Comparison of ENCODE assay signal across 9 mouse cellular contexts in the genomic region with DNA sequence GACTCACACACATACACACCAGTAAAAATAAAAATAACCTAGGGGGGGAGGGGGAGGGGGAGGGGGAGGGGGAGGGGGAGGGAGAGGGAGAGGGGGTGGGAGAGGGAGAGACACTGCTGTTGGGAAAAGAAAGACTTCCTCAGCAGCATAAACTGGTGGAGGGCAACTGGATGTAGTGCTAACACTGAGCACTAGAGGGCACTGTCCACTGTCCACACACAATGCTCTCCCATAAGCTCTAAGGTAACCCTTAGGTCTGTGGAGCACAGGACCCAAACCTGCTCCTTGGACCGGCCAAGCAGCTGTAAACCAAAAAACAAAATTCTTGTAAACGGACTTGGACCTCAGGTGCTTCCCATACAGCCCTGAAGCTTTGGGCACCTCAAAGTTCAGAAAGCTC. TPM values are rescaled to one million over a fixed set of nuclear protein-coding genes. Genes with fewer than 3 reads are reported as not detected.
DNase-seq lines count a peak whose midpoint lies in the region; ATAC-seq and TF ChIP-seq lines count a peak whose summit lies in the region.
"Had no signal": no experiment of that assay in that cellular context is flagged by ENCODE, and none has a peak within 500 bp of the region (broad histone marks: within the 10 kb centered on the region; RNA-seq: fewer than 3 reads in every experiment).

No protein-coding gene starts in this region.

- no peaks in the 10 kb centered on the region for H3K79me2 ChIP-seq in liver, adult 2 months (ENCODE audit: control insufficient read depth, insufficient read depth, low read length)

- no peaks in the 10 kb centered on the region for H3K9me3 ChIP-seq in neural tube, embryonic 15.5 days (replicated peaks)

- peak; percentile 84 for TF ChIP-seq CTCF in liver, adult 2 months (IDR thresholded peaks at IDR 0.05; ENCODE audit: low read depth, low read length)

- H3K4me1 ChIP-seq in neural tube, embryonic 15.5 days, result no peaks in the 10 kb centered on the region
- no peaks in the 10 kb centered on the region for H3K4me1 ChIP-seq in liver, adult 2 months (ENCODE audit: control insufficient read depth, insufficient read depth, low read length)

- no peak overlapping the region for H3K4me3 ChIP-seq in neural tube, embryonic 15.5 days (replicated peaks)
- no peak overlapping the region for H3K4me3 ChIP-seq in liver, adult 2 months (ENCODE audit: insufficient read depth, low read depth, low read length)

- ATAC-seq in neural tube, embryonic 15.5 days (ENCODE audit: low FRiP score), result no peak
- ATAC-seq in granulocyte monocyte progenitor cell, adult 5-6 weeks (replicated peaks; ENCODE audit: poor library complexity, severe bottlenecking), result peak; percentile 85

- DNase-seq in adrenal gland, adult 18-20 months (ENCODE audit: low spot score in 2 of 2), result peak; percentile 61 to 70
- no peak for DNase-seq in adrenal gland, postnatal 4 days (ENCODE audit: low spot score in 2 of 2)
- peak; percentile 80 for DNase-seq in neural tube, embryonic 10.5 days (ENCODE audit: extremely low spot score, low spot score)
- peak; percentile 66 for DNase-seq in c-Kit-positive CD71-negative TER-119-negative erythroid progenitor cells, embryonic 14.5 days (ENCODE audit: low read depth)
- DNase-seq in liver, adult 2 months (ENCODE audit: extremely low read depth, low read depth, low spot score), result peak; percentile 54
- DNase-seq in retina, postnatal 7 days (ENCODE audit: low read depth, low spot score), result peak; percentile 57

- no peak overlapping the region for H3K4me2 ChIP-seq in neural tube, embryonic 15.5 days

- no peak overlapping the region for H3K9ac ChIP-seq in neural tube, embryonic 15.5 days (replicated peaks)
- H3K9ac ChIP-seq in liver, adult 2 months (ENCODE audit: low read depth, low read length), result no peak overlapping the region

- no peaks in the 10 kb centered on the region for H3K36me3 ChIP-seq in neural tube, embryonic 15.5 days
- no peaks in the 10 kb centered on the region for H3K36me3 ChIP-seq in liver, adult 2 months (ENCODE audit: control insufficient read depth, insufficient read depth, low read length)

- H3K27me3 ChIP-seq in neural tube, embryonic 15.5 days (replicated peaks), result no peaks in the 10 kb centered on the region
- H3K27me3 ChIP-seq in liver, adult 2 months (ENCODE audit: control insufficient read depth, insufficient read depth, low read length), result no peaks in the 10 kb centered on the region

- no peak overlapping the region for H3K27ac ChIP-seq in neural tube, embryonic 15.5 days (replicated peaks)
- H3K27ac ChIP-seq in liver, adult 2 months (replicated peaks; ENCODE audit: insufficient read depth, low read depth, low read length), result no peak overlapping the region
- H3K27ac ChIP-seq: macrophage had no signal

- no peak for TF ChIP-seq POLR2A in liver, adult 2 months (IDR thresholded peaks at IDR 0.05; ENCODE audit: extremely low read depth, insufficient read depth, low read length)

- 21% methylated on average over 2 of the region's 2 CpGs for WGBS in neural tube, embryonic 15.5 days
- 5% methylated on average over 2 of the region's 2 CpGs for WGBS in liver, adult 2 months

RNA-seq across cellular contexts. Expression of a gene that starts 1.0 kb away (rescaled TPM):
- total RNA-seq in adrenal gland, adult 18-20 months (2021), result not detected
- total RNA-seq in adrenal gland, postnatal 4 days (2021), result under 1 TPM in 1 of 2 experiments, not detected in 1; 0.37 TPM
- not detected in 2 replicates for polyA plus RNA-seq in neural tube, embryonic 15.5 days (2015; fragmentation: Nextera tagmentation; extraction: Ambion mirVana)
- not detected in 2 replicates for total RNA-seq in granulocyte monocyte progenitor cell, adult 5-6 weeks (2014; fragmentation: Nextera tagmentation)
- not detected in 2 replicates for total RNA-seq in granulocyte monocyte progenitor cell, adult 5-6 weeks (2017)
- not detected in 2 replicates for total RNA-seq in liver, adult 2 months (2014; rRNA removed)
- not detected in 2 replicates for polyA plus RNA-seq in liver, adult 2 months (2012; rRNA removed)
- polyA plus RNA-seq: macrophage had no signal

RNA-seq across cellular contexts. Expression of a gene that starts 11.9 kb away (rescaled TPM):
- under 1 TPM; 0.86 to 0.93 TPM for total RNA-seq in adrenal gland, adult 18-20 months (2021)
- 1 to 10 TPM; 2.8 to 5.2 TPM for total RNA-seq in adrenal gland, postnatal 4 days (2021)
- polyA plus RNA-seq in neural tube, embryonic 15.5 days (2015; fragmentation: Nextera tagmentation; extraction: Ambion mirVana), result 0.92 and 3.9 TPM in 2 replicates
- 52.9 and 54.1 TPM in 2 replicates for total RNA-seq in granulocyte monocyte progenitor cell, adult 5-6 weeks (2014; fragmentation: Nextera tagmentation)
- 23.8 and 31.5 TPM in 2 replicates for total RNA-seq in granulocyte monocyte progenitor cell, adult 5-6 weeks (2017)
- total RNA-seq in liver, adult 2 months (2014; rRNA removed), result 2.1 and 4.6 TPM in 2 replicates
- polyA plus RNA-seq in liver, adult 2 months (2012; rRNA removed), result 1.4 and 3.8 TPM in 2 replicates

RNA-seq across cellular contexts. Expression of a gene that starts 26.2 kb away (rescaled TPM):
- total RNA-seq in adrenal gland, adult 18-20 months (2021), result under 1 TPM; 0.10 to 0.13 TPM
- total RNA-seq in adrenal gland, postnatal 4 days (2021), result under 1 TPM; 0.25 to 0.34 TPM
- polyA plus RNA-seq in neural tube, embryonic 15.5 days (2015; fragmentation: Nextera tagmentation; extraction: Ambion mirVana), result 0.15 and 0.29 TPM in 2 replicates
- total RNA-seq in granulocyte monocyte progenitor cell, adult 5-6 weeks (2014; fragmentation: Nextera tagmentation), result 1.0 and 2.1 TPM in 2 replicates
- 1.4 and 1.9 TPM in 2 replicates for total RNA-seq in granulocyte monocyte progenitor cell, adult 5-6 weeks (2017)
- not detected in 2 replicates for total RNA-seq in liver, adult 2 months (2014; rRNA removed)
- not detected in 2 replicates for polyA plus RNA-seq in liver, adult 2 months (2012; rRNA removed)

RNA-seq across cellular contexts. Expression of a gene that starts 29.9 kb away (rescaled TPM):
- total RNA-seq in adrenal gland, adult 18-20 months (2021), result 10 to 100 TPM; 47.4 to 63.7 TPM
- 100 to 1,000 TPM; 104 to 117 TPM for total RNA-seq in adrenal gland, postnatal 4 days (2021)
- polyA plus RNA-seq in neural tube, embryonic 15.5 days (2015; fragmentation: Nextera tagmentation; extraction: Ambion mirVana), result 14.2 and 29.1 TPM in 2 replicates
- 76.4 and 91.7 TPM in 2 replicates for total RNA-seq in granulocyte monocyte progenitor cell, adult 5-6 weeks (2014; fragmentation: Nextera tagmentation)
- 200 and 221 TPM in 2 replicates for total RNA-seq in granulocyte monocyte progenitor cell, adult 5-6 weeks (2017)
- total RNA-seq in liver, adult 2 months (2014; rRNA removed), result 70.1 and 70.3 TPM in 2 replicates
- 67.3 and 84.8 TPM in 2 replicates for polyA plus RNA-seq in liver, adult 2 months (2012; rRNA removed)

RNA-seq across cellular contexts. Expression of a gene that starts 46.7 kb away (rescaled TPM):
- 100 to 1,000 TPM; 157 to 159 TPM for total RNA-seq in adrenal gland, adult 18-20 months (2021)
- 100 to 1,000 TPM; 131 to 138 TPM for total RNA-seq in adrenal gland, postnatal 4 days (2021)
- polyA plus RNA-seq in neural tube, embryonic 15.5 days (2015; fragmentation: Nextera tagmentation; extraction: Ambion mirVana), result 328 and 329 TPM in 2 replicates
- total RNA-seq in granulocyte monocyte progenitor cell, adult 5-6 weeks (2014; fragmentation: Nextera tagmentation), result 106 and 108 TPM in 2 replicates
- 108 and 116 TPM in 2 replicates for total RNA-seq in granulocyte monocyte progenitor cell, adult 5-6 weeks (2017)
- total RNA-seq in liver, adult 2 months (2014; rRNA removed), result 60.3 and 65.2 TPM in 2 replicates
- 37.7 and 43.2 TPM in 2 replicates for polyA plus RNA-seq in liver, adult 2 months (2012; rRNA removed)

Comparison
In these comparisons a context has a peak if more than half of its experiments do, and no peak if none do; other contexts are left out.
1. DNase-seq: peak in adrenal gland, adult 18-20 months (2 of 2), neural tube, embryonic 10.5 days (single experiment), c-Kit-positive CD71-negative TER-119-negative erythroid progenitor cells, embryonic 14.5 days (single experiment), liver, adult 2 months (single experiment) and retina, postnatal 7 days (single experiment); none in adrenal gland, postnatal 4 days (0 of 2).